Mouse (Mus musculus) forebrain, embryonic 11.5 days (tissue): ENCODE measurements around the gene Prss23. TPM values are rescaled to one million over a fixed set of nuclear protein-coding genes. Genes with fewer than 3 reads are reported as not detected.
A peak's percentile ranks its signal among the peaks of the same experiment; 100 is the strongest.

Experiments
- ATAC-seq: fragments of 200-750 bp; cut with Nextera tagmentation; replicated peaks from 2 replicates; pipeline ENCODE4 v1.8.0; 2017; ENCODE audit warnings: moderate TSS enrichment; ENCODE audit not compliant: low FRiP score
- DNase-seq: peaks from one replicate; pipeline ENCODE4 v3.0.0-alpha.2; 2017; ENCODE audit warnings: low spot score
- H3K27ac ChIP-seq: fragments of 300-500 bp; sonication (generic); 2 replicates; pipeline ENCODE4 v1.5.1; 2014; ENCODE audit warnings: low read depth, low read length
- H3K27me3 ChIP-seq: fragments of 300-500 bp; sonication (generic); 2 replicates; pipeline ENCODE4 v1.6.1; 2014; ENCODE audit warnings: mild to moderate bottlenecking, low read length, mixed read lengths; ENCODE audit not compliant: control insufficient read depth, insufficient read depth
- H3K36me3 ChIP-seq: fragments of 300-500 bp; sonication (generic); 2 replicates; pipeline ENCODE4 v1.6.1; 2014; ENCODE audit warnings: mild to moderate bottlenecking, low read length, moderate library complexity, mixed read lengths; ENCODE audit not compliant: control insufficient read depth, insufficient read depth
- H3K4me1 ChIP-seq: fragments of 300-500 bp; sonication (generic); replicated peaks from 2 replicates; pipeline ENCODE4 v1.6.1; 2014; ENCODE audit warnings: low read length, mixed read lengths; ENCODE audit not compliant: control insufficient read depth, insufficient read depth
- H3K4me2 ChIP-seq: fragments of 300-500 bp; sonication (generic); 2 replicates; pipeline ENCODE4 v1.6.1; 2014; ENCODE audit warnings: low read depth, mild to moderate bottlenecking, low read length, moderate library complexity, mixed read lengths; ENCODE audit not compliant: severe bottlenecking
- H3K4me3 ChIP-seq: fragments of 300-500 bp; sonication (generic); 2 replicates; pipeline ENCODE4 v1.5.1; 2014; ENCODE audit warnings: low read depth, low read length
- H3K9ac ChIP-seq: fragments of 300-500 bp; sonication (generic); 2 replicates; pipeline ENCODE4 v1.6.1; 2014; ENCODE audit warnings: low read length
- H3K9me3 ChIP-seq: fragments of 300-500 bp; sonication (generic); 2 replicates; pipeline ENCODE4 v1.6.1; 2016; ENCODE audit warnings: low read length, mixed read lengths; ENCODE audit not compliant: control insufficient read depth
- WGBS: fragments of 180-500 bp; shearing (Covaris S2); extraction: QIAGEN DNeasy Blood & Tissue Kit; methylation state at CpG from one replicate; pipeline ENCODE4 v1.1.7; 2014; 5-methylcytosine and 5-hydroxymethylcytosine counted together
- polyA plus RNA-seq: library from polyadenylated mRNA; unstranded; fragments of >200 nt; fragmentation: Nextera tagmentation; extraction: Ambion mirVana; gene quantifications from 2 replicates; pipeline ENCODE4 v1.2.1, GENCODE M21; 2014

Gene Prss23
- 31.7 and 32.3 TPM in 2 replicates for polyA plus RNA-seq

DNA sequence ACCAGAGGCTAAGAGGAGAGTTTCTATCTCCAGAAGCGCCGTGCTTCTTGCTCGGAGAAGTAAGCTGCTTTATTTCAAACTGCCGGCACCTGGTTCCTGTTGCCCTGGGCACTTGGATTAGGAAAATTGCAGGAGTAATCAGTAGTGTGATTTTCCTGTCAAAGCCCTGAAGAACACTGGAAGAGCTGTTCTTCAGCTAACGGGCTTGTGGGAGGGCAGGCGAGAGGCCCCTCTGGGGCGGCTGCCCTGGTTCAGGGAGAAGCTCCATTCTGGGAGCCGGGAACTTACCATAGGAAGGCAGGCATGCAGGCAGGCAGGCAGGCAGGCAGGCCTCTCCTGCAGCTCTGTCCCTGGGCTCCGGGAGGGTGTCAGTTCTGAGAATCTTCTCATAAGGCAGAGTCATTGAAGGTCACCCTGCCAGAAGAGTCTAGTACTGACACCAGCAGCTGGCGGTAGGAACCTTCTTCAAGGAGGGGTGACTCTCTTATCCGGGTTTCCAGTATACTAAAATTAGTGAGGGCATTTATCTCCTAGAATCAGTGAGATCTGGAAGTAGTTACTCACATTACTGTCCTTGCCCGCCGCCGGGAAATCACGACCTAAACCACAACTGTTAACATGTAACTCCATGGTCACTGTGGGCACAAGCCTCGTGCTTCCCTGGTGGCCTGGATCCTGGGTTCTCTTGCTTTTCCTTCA lies at the start of gene Prss23:
Gene Prss23 (minus strand): TSS at position 457 of the 699 bp plus-strand sequence.
- H3K27ac ChIP-seq, result no peak within 1 kb of the TSS
- ATAC-seq, result no peak
- no peaks in the 10 kb centered on the region for H3K36me3 ChIP-seq
- H3K4me1 ChIP-seq, result no peaks in the 10 kb centered on the region
- H3K9me3 ChIP-seq, result no peaks in the 10 kb centered on the region
- WGBS, result 69% methylated on average over 16 of the region's 16 CpGs
- H3K27me3 ChIP-seq, result no peaks in the 10 kb centered on the region
- no peak within 1 kb of the TSS for H3K4me3 ChIP-seq
- H3K9ac ChIP-seq, result no peak within 1 kb of the TSS
- DNase-seq, result no peak
- H3K4me2 ChIP-seq, result no peak within 1 kb of the TSS

DNA sequence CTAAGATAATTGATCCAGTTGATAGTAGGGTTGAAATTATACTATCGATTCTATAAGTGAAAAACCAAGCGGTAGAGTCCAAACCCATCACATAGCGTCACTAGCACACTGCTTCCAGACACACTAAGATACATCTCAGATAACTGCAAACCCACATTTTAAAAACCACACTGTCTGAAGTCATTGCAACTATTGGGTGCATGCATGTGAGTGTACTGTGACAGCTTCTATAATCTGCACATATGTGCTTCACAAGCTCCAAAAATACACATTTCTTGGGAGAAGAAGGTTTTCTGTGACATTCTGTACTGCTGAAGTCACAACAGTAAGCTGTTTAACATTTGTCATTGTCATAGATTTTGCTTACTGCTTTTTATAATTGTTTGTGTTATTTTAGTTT lies 49.1 kb upstream of the Prss23 start:
- no peaks in the 10 kb centered on the region for H3K36me3 ChIP-seq
- WGBS, result 94% methylated on average over 3 of the region's 3 CpGs
- H3K4me3 ChIP-seq, result no peak overlapping the region
- H3K4me2 ChIP-seq, result no peak overlapping the region
- no peaks in the 10 kb centered on the region for H3K4me1 ChIP-seq
- DNase-seq, result no peak
- no peak for ATAC-seq
- no peaks in the 10 kb centered on the region for H3K27me3 ChIP-seq
- no peak overlapping the region for H3K27ac ChIP-seq
- H3K9ac ChIP-seq, result no peak overlapping the region
- no peaks in the 10 kb centered on the region for H3K9me3 ChIP-seq

- DNase-seq (no peak), ATAC-seq (no peak)
- Histone ChIP-seq H3K4me1 (no peaks in the 10 kb centered on the region), H3K9ac (no peak overlapping the region), H3K36me3 (no peaks in the 10 kb centered on the region), H3K27me3 (no peaks in the 10 kb centered on the region), H3K9me3 (no peaks in the 10 kb centered on the region), H3K4me2 (no peak overlapping the region), H3K4me3 (no peak overlapping the region), H3K27ac (no peak overlapping the region)
- WGBS, result 96% methylated on average over 2 of the region's 2 CpGs
These were observed 37.6 kb upstream of the Prss23 start for GRCm38 (mm10) chr7:89564569-89564968.

DNA sequence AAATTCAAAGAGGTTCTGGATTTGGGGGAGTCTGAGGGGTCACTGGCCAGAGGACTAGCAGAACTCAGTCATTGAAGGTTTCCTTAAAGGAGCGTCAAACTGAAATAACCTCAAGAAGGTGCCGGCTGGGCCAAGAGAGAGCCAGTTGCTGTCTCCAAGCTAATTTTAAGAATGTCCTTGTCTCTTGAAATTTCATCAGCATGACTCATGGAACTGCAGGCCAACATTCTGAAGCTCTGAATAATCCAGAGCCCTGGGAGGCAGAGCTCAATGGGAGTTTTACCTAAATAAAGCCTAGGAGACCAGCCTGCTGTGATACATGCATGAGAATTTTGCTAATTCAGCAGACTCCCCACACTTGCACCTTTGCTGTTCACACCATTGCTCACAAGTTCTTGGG lies 36.5 kb upstream of the Prss23 start:
- no peak overlapping the region for H3K4me3 ChIP-seq
- H3K27me3 ChIP-seq, result no peaks in the 10 kb centered on the region
- no peak overlapping the region for H3K9ac ChIP-seq
- H3K4me1 ChIP-seq, result no peaks in the 10 kb centered on the region
- H3K27ac ChIP-seq, result no peak overlapping the region
- H3K36me3 ChIP-seq, result no peaks in the 10 kb centered on the region
- H3K9me3 ChIP-seq, result no peaks in the 10 kb centered on the region
- 90% methylated on average over 2 of the region's 2 CpGs for WGBS
- DNase-seq (no peak), ATAC-seq (no peak)
- H3K4me2 ChIP-seq, result no peak overlapping the region

DNA sequence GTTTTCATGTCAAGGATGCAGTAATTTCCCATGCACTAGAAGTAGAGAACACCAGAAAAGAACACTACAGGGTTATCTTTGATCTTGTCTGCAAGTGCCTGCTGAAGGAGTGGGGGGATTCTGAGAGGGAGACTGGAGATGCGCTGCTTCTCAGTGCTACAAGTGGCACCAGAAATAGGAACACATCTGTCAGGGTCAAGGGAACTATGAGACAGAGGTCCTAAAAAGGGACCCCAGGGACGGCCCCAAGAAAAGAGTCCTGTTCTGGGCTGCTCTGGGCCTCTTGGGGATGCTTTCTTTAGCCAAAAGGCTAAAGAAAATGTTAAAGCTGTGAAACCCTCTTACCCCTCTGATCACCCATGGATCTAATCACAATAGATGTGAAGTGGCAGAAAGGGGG lies 35.2 kb upstream of the Prss23 start:
- Histone ChIP-seq H3K4me1 (no peaks in the 10 kb centered on the region), H3K4me2 (no peak overlapping the region), H3K4me3 (no peak overlapping the region), H3K36me3 (no peaks in the 10 kb centered on the region), H3K9me3 (no peaks in the 10 kb centered on the region), H3K27ac (no peak overlapping the region), H3K27me3 (no peaks in the 10 kb centered on the region), H3K9ac (no peak overlapping the region)
- no peak for ATAC-seq
- DNase-seq, result no peak
- WGBS, result 87% methylated on average over 2 of the region's 2 CpGs

- Histone ChIP-seq H3K27ac (no peak overlapping the region), H3K4me3 (no peak overlapping the region), H3K4me2 (no peak overlapping the region), H3K4me1 (no peaks in the 10 kb centered on the region), H3K36me3 (no peaks in the 10 kb centered on the region), H3K9me3 (no peaks in the 10 kb centered on the region), H3K27me3 (no peaks in the 10 kb centered on the region), H3K9ac (no peak overlapping the region)
- ATAC-seq, result no peak
- no peak for DNase-seq
- WGBS, result 67% methylated on average over 3 of the region's 3 CpGs
These were observed 34.0 kb upstream of the Prss23 start for GRCm38 (mm10) chr7:89560939-89561338.

DNA sequence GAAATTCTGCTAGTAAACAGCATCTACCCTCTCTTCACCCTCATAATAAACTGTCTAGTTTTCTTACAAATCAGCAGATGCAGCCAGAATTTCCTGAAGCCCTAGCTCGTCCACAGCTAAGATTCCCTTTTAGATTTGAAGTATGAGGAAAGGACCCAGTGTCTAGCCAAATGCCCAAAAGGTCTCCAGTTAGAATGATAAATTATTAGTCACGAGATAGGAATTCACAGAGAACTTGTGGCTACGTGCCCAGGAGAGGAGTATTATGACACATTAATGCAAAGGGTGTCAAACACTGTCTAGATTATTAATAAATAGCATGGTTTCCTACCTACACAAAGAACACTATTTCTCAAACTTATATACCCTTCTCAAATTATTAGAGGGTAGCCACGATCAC lies 32.6 kb upstream of the Prss23 start:
- Histone ChIP-seq H3K27ac (no peak overlapping the region), H3K4me1 (no peaks in the 10 kb centered on the region; the same call in 1 of the 2 replicates), H3K4me2 (no peak overlapping the region), H3K27me3 (no peaks in the 10 kb centered on the region), H3K4me3 (no peak overlapping the region), H3K9me3 (no peaks in the 10 kb centered on the region), H3K9ac (no peak overlapping the region), H3K36me3 (no peaks in the 10 kb centered on the region)
- 92% methylated on average over 4 of the region's 4 CpGs for WGBS
- no peak for ATAC-seq
- no peak for DNase-seq

GRCm38 (mm10) chr7:89559105-89559504 lies 32.1 kb upstream of the Prss23 start:
- Histone ChIP-seq H3K9ac (no peak overlapping the region), H3K4me3 (no peak overlapping the region), H3K36me3 (no peaks in the 10 kb centered on the region), H3K27ac (no peak overlapping the region), H3K4me1 (no peaks in the 10 kb centered on the region; the same call in 1 of the 2 replicates), H3K27me3 (no peaks in the 10 kb centered on the region), H3K4me2 (no peak overlapping the region), H3K9me3 (no peaks in the 10 kb centered on the region)
- WGBS, result 83% methylated on average over 4 of the region's 4 CpGs
- ATAC-seq, result no peak
- no peak for DNase-seq

- no peaks in the 10 kb centered on the region for H3K9me3 ChIP-seq
- H3K4me2 ChIP-seq, result no peak overlapping the region
- H3K27ac ChIP-seq, result no peak overlapping the region
- H3K4me3 ChIP-seq, result no peak overlapping the region
- no peaks in the 10 kb centered on the region; the same call in 1 of the 2 replicates for H3K4me1 ChIP-seq
- DNase-seq (no peak), ATAC-seq (0 out of 2 replicates have a peak, but pooled peaks have one; percentile 24)
- H3K36me3 ChIP-seq, result no peaks in the 10 kb centered on the region
- no peaks in the 10 kb centered on the region for H3K27me3 ChIP-seq
- WGBS, result 78% methylated on average over 11 of the region's 11 CpGs
- H3K9ac ChIP-seq, result no peak overlapping the region
These were observed 31.6 kb upstream of the Prss23 start for GRCm38 (mm10) chr7:89558446-89559039.
